Mouse (Mus musculus): ENCODE results near the gene Arhgef10l.

Gene Arhgef10l

DNA sequence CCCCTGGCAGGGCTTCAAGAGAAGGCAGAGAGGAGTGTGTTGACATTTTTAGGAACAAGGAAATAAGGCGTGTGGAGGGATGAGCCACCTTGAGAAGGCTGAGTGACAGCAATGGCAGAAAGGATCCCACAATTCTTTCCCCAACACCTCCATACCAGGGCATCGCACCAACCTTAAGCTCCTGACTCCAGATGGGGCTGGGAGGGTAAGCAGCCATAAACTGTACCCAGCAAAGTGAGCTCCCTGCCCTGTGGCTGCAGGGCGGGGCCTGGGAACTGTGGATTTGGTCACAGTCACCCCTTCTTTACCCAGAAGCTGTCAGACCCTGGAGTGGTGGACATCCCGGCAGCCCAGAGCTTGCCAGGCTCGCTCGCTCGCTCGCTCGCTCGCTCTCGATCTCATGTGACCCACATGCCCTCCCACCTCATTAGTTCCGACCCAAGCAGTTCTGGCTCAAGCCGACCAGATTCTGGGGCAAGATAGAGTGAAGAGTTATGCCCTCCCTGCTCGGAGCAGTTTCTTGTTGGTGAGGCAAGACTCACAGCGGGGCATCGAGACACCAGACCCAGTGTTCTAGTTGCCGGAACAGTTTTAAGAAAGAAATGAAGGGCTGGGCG is 4.3 kb downstream of the Arhgef10l start:
- DNase-seq (ENCODE audit: low read depth, low spot score), result no peak

GRCm38 (mm10) chr4:140657681-140658575 is 7.9 kb downstream of the Arhgef10l start:
- DNase-seq (ENCODE audit: low read depth, low spot score), result no peak

DNA sequence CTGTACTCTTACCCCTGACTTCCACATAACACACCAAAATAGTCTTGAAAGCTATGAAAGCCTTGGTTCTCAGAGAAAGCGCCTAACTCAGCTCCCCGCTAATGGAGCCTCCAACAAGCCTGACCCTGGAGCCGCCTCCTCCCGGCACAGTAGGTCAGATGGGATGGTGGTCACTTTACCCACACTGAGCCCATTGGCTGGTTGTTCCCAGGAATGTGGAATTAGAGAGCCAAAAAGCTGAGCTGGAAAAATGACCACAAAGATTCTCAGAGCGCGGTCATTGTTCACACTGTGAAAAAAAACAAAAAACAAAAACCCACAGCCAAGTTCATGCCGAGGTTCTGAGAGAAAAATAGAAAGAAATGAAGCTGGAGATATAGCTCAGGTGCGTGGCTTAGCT is 9.3 kb downstream of the Arhgef10l start:
- DNase-seq (ENCODE audit: low read depth, low spot score), result no peak

DNA sequence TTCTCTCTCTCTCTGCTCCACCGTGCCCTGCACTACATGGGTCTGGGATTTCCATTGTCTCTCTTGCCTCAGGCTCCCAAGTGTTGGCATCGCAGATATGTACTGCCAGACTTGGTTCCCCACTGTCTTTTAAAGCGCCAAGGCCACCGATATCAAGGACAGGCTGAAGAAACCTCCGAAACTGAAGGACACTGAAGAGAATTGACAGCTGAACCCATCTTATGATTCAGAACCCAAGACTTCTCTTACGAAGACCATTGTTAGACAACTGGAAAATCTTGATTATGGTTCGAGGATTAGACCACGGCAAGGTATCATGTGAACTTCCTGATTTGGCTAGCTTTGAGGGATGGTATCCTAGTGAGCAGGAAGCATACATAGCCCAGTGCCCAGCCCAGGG is 11.0 kb downstream of the Arhgef10l start:
- no peak for DNase-seq (ENCODE audit: low read depth, low spot score)

- DNase-seq (ENCODE audit: low read depth, low spot score), result no peak
Measured at GRCm38 (mm10) chr4:140653835-140654583, 11.8 kb downstream of the Arhgef10l start.

DNA sequence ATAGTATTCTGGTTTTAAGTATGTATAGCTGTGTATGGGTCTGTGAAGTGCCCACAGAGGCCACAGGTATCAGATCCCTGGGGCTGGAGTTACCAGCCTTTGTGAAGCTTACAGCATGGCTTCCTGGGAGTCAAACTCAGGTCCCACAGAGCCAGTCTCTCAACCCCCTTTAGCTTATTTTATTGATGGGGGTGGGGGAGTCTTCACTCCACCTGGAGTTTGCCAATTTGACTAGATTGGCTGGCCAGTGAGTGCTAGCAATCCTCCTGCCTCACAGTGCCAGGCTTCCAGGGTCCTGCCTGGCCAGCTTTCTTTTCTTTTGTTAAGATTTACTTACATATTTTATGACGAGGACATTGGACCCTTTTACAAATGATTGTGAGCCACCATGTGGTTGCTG is 16.1 kb downstream of the Arhgef10l start:
- DNase-seq (ENCODE audit: low read depth, low spot score), result no peak

- DNase-seq (ENCODE audit: low read depth, low spot score), result no peak
Measured at GRCm38 (mm10) chr4:140649207-140649591, 16.6 kb downstream of the Arhgef10l start.

DNA sequence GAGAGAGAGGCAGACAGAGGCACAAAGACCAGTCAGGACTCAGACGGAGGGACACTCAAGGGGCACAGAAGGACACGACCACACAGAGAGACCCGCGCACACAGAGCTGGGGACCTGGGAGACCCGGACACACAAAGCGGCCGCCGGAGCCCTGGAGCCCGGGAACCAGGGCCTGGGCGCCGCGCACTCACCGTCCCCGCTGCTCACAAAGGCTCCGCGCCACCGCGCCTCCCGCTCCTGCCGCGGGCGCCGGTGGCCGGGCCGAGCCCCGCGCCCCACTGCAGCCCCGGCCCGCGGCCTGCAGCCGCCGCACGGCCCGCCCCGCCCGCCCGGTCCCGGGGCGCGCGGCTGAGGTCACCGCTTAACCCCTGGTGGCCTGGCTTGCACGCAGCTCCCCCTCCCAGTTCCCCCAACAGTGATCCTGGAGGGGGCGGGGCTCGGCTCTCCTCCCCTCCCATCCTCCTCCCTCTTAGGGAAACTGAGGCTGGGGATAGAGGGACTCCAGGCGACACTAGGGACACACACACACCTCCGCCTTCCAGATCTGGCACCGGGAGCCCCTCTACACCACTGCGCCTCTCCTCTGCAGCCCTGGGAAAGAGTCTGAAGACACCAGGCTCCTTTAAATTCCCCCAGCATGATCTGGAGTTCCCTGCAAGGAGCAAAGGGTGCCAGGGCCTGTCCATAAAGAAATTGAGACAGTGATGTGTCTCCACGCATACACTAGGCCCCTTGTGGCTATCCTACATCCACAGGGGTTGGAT is 17.2 kb downstream of the Arhgef10l start:
- DNase-seq (ENCODE audit: low read depth, low spot score), result no peak

DNA sequence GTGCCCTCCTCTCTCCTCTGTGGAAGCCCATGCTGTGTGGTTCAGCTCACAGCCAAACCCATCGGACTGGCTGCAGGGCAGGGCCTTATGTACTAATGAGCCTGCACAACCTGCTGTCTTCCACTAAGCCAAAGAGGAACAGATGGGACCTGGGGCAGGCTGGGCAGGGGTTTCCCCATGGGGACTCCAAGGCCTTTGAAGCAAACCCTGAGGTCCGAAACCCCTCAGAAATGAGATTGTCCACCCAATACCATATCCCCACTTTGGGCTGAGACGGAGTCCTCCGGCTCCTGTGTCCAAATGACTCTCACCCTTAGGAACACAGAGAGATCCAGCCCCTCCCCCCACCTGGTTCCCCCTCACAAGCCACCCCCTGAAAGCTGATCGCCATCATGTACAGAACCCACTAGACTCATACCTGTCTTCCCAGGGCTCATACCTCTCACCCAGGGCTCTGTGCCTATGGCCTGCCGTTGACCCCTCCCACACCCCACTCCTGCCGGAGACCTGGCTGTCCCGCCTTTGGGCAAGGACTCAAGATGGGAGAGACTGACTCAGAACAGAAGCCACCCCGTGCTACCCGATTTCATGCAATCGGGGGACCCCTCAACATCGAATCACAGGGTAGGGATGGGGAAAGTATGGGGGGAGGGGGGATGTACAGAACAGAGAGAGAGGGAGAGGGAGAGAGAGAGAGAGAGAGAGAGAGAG is 17.9 kb downstream of the Arhgef10l start:
- no peak for DNase-seq (ENCODE audit: low read depth, low spot score)

- DNase-seq (ENCODE audit: low read depth, low spot score), result no peak
Measured at GRCm38 (mm10) chr4:140645638-140646037, 20.2 kb downstream of the Arhgef10l start.

- no peak for DNase-seq (ENCODE audit: low read depth, low spot score)
Measured at GRCm38 (mm10) chr4:140644701-140645100, 21.1 kb downstream of the Arhgef10l start.

DNA sequence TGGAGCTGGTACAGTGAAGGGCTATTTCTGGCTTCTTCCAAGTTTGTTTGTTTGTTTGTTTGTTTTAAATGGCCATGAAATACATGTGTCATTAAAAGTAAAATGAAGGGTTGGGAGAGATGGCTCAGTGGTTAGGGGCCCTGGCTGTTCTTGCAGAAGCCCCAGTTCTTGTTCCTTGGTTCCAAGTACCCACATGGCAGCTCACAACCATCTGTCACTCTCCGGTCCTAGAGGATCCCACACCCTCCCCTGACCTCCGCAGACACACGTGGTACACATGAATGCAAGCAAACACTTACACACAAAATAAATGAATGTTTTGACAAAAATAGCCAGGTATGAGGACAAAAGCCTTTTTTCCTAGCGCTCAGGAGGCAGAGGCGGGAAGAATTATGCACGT is 21.5 kb downstream of the Arhgef10l start:
- DNase-seq (ENCODE audit: low read depth, low spot score), result no peak

DNA sequence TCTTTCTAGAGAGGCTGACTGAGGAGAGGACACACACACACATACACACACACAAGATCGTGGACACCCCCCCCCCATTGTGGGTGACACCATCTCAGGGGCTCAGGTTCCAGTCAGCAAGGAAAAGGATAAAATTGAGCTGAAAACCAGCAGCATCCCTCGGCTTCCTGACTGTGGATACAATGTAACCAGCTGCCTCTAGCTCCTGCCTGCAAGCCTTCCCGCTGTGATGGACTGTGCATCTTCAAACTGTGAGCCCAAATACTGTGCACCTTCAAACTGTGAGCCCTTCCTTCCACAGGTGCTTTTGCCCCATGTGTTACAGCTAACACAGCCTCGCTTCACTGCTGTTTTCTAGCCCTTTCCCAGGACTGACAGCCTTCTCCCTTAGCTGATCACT is 23.4 kb downstream of the Arhgef10l start:
- no peak for DNase-seq (ENCODE audit: low read depth, low spot score)

DNA sequence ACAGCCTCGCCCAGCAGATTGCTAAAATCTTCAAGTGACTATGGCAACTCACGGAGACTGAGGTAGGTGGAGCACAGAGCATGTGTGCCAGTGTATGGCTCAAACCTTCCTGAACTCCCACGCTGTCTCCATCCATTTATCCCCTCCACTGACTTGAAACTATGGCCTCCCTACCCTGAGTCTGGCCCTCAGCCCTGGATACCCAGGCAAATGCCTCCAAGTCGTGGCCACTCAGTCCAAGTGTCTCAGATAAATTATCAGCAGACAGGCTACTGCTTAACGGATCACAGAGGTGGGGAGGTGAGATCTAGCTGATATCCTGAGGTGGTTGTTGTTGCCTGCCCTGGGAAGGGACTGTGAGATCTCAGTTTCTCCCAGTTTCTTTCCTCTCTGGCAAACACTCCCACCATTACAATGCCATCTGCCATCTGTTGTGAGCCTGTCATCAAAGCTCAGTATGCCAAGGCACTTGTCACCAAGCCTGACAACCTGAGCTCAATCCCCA is 24.3 kb downstream of the Arhgef10l start:
- no peak for DNase-seq (ENCODE audit: low read depth, low spot score)

GRCm38 (mm10) chr4:140640668-140641067 is 25.1 kb downstream of the Arhgef10l start:
- DNase-seq (ENCODE audit: low read depth, low spot score), result no peak

GRCm38 (mm10) chr4:140640242-140640523 is 25.6 kb downstream of the Arhgef10l start:
- DNase-seq (ENCODE audit: low read depth, low spot score), result no peak

DNA sequence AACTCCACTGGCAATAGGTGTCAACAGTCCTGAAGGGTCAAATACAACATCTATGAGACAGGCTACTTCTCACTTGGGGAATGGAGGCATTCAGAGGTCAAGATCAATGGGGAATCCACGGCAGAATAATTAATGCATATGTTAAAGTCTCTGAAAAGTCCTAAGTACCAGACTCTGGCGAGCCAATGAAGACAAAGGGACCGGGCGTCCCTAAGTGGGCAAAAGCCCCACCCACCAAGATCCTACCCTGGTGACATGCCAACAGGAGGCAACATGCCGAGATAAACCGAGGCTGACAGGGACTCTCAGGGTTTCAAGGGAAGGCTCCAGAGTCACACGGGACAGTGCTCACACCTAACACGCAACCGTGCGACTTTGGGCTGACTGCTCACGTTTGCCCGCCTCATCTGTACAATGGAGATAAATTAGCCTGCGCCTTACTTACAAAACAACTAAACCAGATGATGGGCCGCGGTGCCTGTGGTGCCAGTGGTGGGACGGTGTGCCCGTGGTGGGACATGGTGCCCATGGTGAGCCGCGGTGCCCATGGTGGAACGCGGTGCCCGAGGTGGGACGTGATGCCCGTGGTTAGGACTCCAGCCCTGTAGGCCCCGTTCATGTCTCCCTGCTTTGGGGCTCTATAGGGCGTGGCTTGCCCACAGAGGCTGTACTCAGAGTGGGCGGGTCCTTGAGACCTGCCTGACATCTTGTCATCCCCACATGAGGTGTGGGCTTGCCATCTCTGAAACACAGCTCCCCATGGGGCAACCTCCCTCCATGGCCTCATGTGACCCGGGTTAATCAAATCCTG is 26.2 kb downstream of the Arhgef10l start:
- no peak for DNase-seq (ENCODE audit: low read depth, low spot score)

DNA sequence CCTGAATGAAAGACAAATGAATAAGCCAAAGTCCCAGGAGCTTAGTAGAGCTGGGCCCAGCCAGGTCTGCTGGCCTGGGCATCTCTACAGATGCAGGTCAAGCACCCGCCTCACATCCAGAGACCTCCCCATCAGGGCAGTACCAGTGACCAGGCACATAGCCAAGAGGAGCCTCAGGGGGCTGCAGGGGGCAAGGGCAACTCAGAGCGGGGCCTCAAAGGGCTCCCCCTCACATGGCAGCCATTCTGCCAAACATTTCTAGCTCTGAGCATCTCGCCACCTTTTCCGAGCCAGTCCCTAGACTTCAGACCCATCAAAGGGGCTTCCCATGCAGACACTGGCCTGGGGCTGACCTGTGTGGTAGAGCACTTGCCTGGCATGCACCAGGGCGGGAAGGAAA is 27.2 kb downstream of the Arhgef10l start:
- DNase-seq (ENCODE audit: low read depth, low spot score), result no peak

GRCm38 (mm10) chr4:140637269-140637668 is 28.5 kb downstream of the Arhgef10l start:
- no peak for DNase-seq (ENCODE audit: low read depth, low spot score)

- no peak for DNase-seq (ENCODE audit: low read depth, low spot score)
Measured at GRCm38 (mm10) chr4:140636312-140636996, 29.4 kb downstream of the Arhgef10l start.

Data from CD4-positive, CD25-positive, alpha-beta regulatory T cell, adult 2 months (primary cell).